Mouse (Mus musculus): ENCODE results near the gene Ccl4. TPM values are rescaled to one million over a fixed set of nuclear protein-coding genes. Genes with fewer than 3 reads are reported as not detected.

Gene Ccl4
- polyA plus RNA-seq, 1 experiment: 0.35 TPM

DNA sequence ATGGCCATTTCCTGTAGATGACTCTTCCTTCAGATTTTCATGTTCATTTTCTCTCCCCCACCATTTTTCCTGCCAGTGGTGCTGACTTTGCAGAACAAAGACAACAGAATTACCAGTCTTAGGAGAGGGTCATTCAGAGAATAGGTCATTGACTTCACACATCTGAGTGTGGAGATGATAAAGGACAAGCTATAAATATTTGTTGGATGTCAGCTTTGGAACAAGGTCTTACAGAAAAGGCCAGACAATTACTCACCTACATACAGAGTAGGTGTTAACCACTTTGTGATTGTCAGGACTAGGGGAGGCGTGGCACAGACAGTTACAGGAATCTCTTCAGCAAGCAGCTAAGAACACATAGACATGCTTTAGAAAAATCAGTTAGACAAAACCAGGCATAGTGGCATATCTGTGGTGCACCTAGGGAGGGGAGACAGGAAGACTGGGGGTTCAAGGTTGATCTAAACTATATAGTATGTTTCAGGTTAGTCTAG lies 25.6 kb upstream of the Ccl4 start:
- peaks cover 2% of the 10 kb centered on the region for H3K4me1 ChIP-seq (ENCODE audit: control insufficient read depth, insufficient read depth, low read length)
- H3K27ac ChIP-seq (ENCODE audit: insufficient read depth, low read length): no peak overlapping the region
- H3K4me3 ChIP-seq (ENCODE audit: insufficient read depth, low read length): no peak overlapping the region
- TF ChIP-seq POLR2A (IDR thresholded peaks at IDR 0.05; ENCODE audit: extremely low read depth, insufficient read depth, low read length) (no peak), CTCF (IDR thresholded peaks at IDR 0.05; ENCODE audit: extremely low read depth, insufficient read depth, low read length) (no peak)

DNA sequence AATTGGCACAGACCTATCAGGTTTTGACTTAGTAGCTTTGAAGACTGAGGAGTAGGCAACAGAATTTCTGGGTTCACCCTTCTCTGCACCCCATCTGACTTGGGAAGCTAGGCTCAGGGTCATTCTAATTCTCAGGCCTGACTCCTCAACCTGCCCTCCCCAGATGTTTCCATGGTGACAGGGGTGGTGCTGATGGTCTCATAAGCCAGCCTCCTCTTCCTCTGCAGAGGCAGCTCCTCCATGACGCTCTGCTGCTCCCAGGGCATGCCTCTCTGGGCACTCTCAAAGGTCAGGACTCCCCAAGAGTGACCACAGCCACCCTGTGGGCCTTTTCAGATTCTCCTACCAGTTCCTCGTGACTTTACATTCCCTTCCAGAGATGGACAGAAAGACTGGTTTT lies 23.4 kb upstream of the Ccl4 start:
- H3K4me1 ChIP-seq (ENCODE audit: control insufficient read depth, insufficient read depth, low read length): peaks cover 2% of the 10 kb centered on the region
- no peak for TF ChIP-seq POLR2A (IDR thresholded peaks at IDR 0.05; ENCODE audit: extremely low read depth, insufficient read depth, low read length)
- no peak for TF ChIP-seq CTCF (IDR thresholded peaks at IDR 0.05; ENCODE audit: extremely low read depth, insufficient read depth, low read length)
- H3K4me3 ChIP-seq (ENCODE audit: insufficient read depth, low read length): no peak overlapping the region
- H3K27ac ChIP-seq (ENCODE audit: insufficient read depth, low read length): no peak overlapping the region

DNA sequence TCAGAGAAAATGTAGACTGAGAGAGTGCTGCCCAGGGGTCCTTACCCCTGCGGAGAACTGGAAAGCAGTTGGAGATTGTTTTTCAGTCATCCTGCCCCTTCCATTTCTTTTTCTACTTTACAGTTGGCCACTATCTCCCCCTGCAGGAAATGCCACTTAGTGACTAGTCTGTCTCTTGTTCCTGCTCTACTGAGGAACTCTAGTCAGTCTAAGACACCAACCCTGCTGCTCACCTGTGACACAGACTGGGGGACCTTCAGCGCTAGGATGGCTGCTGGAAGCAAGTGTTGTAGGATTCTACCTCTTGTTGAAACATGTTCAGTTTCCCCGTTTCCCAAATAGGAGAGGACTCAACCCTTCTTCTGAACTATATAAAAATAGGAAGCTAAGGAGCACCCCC lies 22.9 kb upstream of the Ccl4 start:
- Histone ChIP-seq H3K4me3 (ENCODE audit: insufficient read depth, low read length) (no peak overlapping the region), H3K27ac (ENCODE audit: insufficient read depth, low read length) (no peak overlapping the region), H3K4me1 (ENCODE audit: control insufficient read depth, insufficient read depth, low read length) (no peaks in the 10 kb centered on the region)
- TF ChIP-seq POLR2A (IDR thresholded peaks at IDR 0.05; ENCODE audit: extremely low read depth, insufficient read depth, low read length) (no peak), CTCF (IDR thresholded peaks at IDR 0.05; ENCODE audit: extremely low read depth, insufficient read depth, low read length) (no peak)

DNA sequence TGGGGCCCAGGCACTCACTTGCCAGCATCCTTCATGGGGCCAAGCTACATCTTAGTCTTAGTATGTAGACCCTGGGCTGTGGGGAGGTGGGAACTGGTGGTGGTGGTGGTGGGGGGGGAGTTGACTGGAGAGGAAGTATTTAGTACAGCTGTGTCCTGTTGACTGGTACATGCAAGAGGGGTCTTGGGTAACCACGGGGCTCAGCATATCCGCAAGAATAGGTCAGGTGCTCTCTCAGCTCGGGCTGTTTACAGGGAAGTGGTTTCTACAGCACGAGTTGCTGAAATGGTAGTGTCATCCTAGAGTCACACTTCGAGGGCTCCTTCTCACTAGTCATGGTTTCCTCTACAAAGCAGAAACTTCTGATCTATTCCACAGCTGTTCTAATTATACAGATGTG lies 22.2 kb upstream of the Ccl4 start:
- Histone ChIP-seq H3K4me1 (ENCODE audit: control insufficient read depth, insufficient read depth, low read length) (no peaks in the 10 kb centered on the region), H3K4me3 (ENCODE audit: insufficient read depth, low read length) (no peak overlapping the region), H3K27ac (ENCODE audit: insufficient read depth, low read length) (no peak overlapping the region)
- TF ChIP-seq POLR2A (IDR thresholded peaks at IDR 0.05; ENCODE audit: extremely low read depth, insufficient read depth, low read length): no peak
- no peak for TF ChIP-seq CTCF (IDR thresholded peaks at IDR 0.05; ENCODE audit: extremely low read depth, insufficient read depth, low read length)

DNA sequence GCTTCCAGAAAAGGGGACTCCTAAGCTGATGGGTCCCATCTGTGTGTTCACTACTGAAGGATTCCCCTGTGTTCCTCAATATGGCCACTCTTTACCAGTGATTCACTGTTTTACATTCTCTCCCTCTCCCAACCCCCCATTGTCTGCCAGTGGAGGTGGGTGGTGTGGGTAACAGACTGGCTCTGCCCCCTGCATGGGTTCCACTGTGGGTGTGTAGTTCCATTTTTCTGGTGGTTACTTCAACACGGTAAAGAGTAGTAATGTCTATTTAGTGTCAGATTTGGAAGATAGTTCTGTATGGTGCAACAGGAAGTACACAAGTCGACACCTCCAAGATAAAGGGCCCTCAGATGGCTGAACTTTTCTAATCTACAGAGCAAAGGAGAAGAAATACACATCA lies 21.2 kb upstream of the Ccl4 start:
- TF ChIP-seq CTCF (IDR thresholded peaks at IDR 0.05; ENCODE audit: extremely low read depth, insufficient read depth, low read length) (no peak), POLR2A (IDR thresholded peaks at IDR 0.05; ENCODE audit: extremely low read depth, insufficient read depth, low read length) (no peak)
- no peak overlapping the region for H3K4me3 ChIP-seq (ENCODE audit: insufficient read depth, low read length)
- no peak overlapping the region for H3K27ac ChIP-seq (ENCODE audit: insufficient read depth, low read length)
- H3K4me1 ChIP-seq (ENCODE audit: control insufficient read depth, insufficient read depth, low read length): no peaks in the 10 kb centered on the region

DNA sequence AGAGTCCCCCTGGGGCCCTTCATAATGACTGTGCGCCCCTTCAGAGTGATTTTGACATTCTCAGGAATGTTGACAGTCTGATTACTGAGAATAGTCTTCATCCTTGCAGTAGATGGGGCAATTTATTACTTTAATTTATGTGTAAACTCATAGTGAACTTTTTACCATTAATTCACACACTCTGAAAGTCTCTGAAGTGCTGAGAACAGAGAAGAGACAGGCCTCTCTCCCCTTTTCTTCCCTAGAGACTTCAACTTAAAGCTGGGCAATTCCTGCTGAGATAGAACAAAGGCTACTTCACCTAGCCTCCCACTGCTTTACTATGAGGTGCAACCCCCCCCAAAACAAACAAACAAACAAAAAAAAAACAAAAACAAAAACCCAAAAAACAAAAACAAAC lies 16.9 kb upstream of the Ccl4 start, which contains the start of gene Rpl9-ps1:
Gene Rpl9-ps1 (minus strand): TSS at position 101 of the 400 bp plus-strand sequence.
- no peak for TF ChIP-seq CTCF (IDR thresholded peaks at IDR 0.05; ENCODE audit: extremely low read depth, insufficient read depth, low read length)
- TF ChIP-seq POLR2A (IDR thresholded peaks at IDR 0.05; ENCODE audit: extremely low read depth, insufficient read depth, low read length): no peak
- no peak within 1 kb of the TSS for H3K4me3 ChIP-seq (ENCODE audit: insufficient read depth, low read length)
- no peak within 1 kb of the TSS for H3K27ac ChIP-seq (ENCODE audit: insufficient read depth, low read length)
- no peaks in the 10 kb centered on the region for H3K4me1 ChIP-seq (ENCODE audit: control insufficient read depth, insufficient read depth, low read length)

DNA sequence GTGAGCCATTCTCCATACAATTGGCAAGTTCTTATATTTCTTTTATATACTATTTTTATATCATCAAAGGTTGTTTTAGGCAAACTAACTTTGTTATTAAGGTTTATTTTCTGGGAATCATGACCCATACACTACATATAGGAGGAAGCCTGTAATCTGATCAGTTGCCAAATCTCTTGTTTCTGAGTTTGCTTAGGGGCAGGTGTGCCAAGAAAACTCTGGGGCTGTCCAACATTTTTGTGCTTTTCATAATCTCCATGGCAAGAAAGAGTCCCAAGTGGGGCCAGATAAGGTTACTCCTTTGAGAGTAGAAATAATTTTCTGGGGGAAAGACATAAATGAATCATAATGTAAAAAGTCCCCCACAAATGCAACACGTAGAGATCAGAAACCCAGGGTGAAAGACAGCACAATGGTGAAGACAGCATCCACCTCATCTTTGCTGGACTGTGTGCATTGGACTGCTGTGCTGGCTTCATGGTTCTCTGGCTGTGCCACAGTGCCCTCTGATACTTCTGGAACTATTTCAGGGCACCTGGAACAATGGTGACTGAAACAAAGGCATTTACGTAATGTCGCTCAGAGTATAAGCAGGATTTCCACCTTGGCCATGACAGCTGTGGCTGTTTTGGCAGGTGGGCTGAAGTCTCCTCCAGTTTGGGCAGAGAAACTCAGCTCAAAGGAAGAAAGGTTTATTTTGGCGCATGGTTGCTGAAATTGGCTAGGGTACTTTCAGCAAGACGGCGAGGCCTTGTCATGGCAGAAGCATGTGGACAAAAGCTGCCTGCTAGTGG lies 15.8 kb upstream of the Ccl4 start:
- Histone ChIP-seq H3K4me3 (ENCODE audit: insufficient read depth, low read length) (no peak overlapping the region), H3K4me1 (ENCODE audit: control insufficient read depth, insufficient read depth, low read length) (no peaks in the 10 kb centered on the region), H3K27ac (ENCODE audit: insufficient read depth, low read length) (no peak overlapping the region)
- TF ChIP-seq POLR2A (IDR thresholded peaks at IDR 0.05; ENCODE audit: extremely low read depth, insufficient read depth, low read length): no peak
- TF ChIP-seq CTCF (IDR thresholded peaks at IDR 0.05; ENCODE audit: extremely low read depth, insufficient read depth, low read length): no peak

DNA sequence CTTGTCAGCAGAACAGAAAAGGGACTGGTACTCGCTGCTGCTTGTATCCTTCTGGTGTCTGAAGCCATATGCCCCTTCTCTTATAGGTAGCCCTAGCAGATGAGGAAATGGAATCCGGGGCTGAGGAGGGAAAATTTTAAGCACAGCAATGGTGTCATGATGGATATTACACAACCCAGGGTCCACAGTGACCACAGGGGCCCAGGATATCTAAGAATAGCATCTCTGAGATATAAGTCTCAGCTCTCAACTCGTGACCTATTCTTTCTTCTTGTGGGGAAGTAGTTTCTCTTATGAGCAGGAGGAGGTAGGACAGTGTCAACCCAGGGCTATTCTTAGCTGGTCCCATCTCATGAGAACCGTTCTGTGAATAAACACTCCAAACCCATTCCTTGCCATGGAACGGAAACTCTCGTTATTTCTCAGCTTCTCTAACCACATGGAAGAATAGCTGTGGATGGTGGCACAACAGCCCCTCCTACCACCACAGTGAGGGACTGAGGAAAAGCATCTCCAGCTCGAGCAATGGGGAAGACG lies 13.0 kb upstream of the Ccl4 start, which contains the start of gene Ccl3:
Gene Ccl3 (minus strand): TSS at position 51 of the 537 bp plus-strand sequence.
- H3K27ac ChIP-seq (ENCODE audit: insufficient read depth, low read length): peak within 1 kb of the TSS; percentile 77; the same call in 1 of the 2 replicates

DNA sequence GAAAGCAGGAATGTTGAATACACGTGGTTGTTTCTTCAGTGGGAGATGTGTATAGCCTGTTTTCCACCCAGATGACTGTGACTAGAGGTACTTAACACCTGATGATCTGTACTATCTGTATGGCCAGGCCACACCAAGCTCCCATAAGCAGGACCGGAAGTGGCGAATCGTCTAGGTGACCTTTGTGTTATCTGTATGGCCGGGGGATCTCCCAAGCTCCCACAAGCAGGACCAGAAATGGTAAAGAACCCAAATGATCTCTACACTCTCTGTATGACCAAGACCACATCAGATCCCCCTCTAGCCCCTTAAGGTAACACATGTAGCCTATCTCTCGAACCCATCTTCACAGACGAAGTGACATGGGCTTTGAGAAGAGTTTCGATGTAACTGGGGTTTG lies 7.8 kb upstream of the Ccl4 start:
- TF ChIP-seq POLR2A (IDR thresholded peaks at IDR 0.05; ENCODE audit: extremely low read depth, insufficient read depth, low read length) (no peak), CTCF (IDR thresholded peaks at IDR 0.05; ENCODE audit: extremely low read depth, insufficient read depth, low read length) (no peak)
- H3K4me3 ChIP-seq (ENCODE audit: insufficient read depth, low read length): no peak overlapping the region
- H3K4me1 ChIP-seq (ENCODE audit: control insufficient read depth, insufficient read depth, low read length): no peaks in the 10 kb centered on the region
- no peak overlapping the region for H3K27ac ChIP-seq (ENCODE audit: insufficient read depth, low read length)

More for the DNA sequence above, 13.0 kb upstream of the Ccl4 start, which contains the start of gene Ccl3:
- Histone ChIP-seq H3K4me3 (ENCODE audit: insufficient read depth, low read length) (no peak within 1 kb of the TSS), H3K4me1 (ENCODE audit: control insufficient read depth, insufficient read depth, low read length) (no peaks in the 10 kb centered on the region)
- no peak for TF ChIP-seq POLR2A (IDR thresholded peaks at IDR 0.05; ENCODE audit: extremely low read depth, insufficient read depth, low read length)
- no peak for TF ChIP-seq CTCF (IDR thresholded peaks at IDR 0.05; ENCODE audit: extremely low read depth, insufficient read depth, low read length)

DNA sequence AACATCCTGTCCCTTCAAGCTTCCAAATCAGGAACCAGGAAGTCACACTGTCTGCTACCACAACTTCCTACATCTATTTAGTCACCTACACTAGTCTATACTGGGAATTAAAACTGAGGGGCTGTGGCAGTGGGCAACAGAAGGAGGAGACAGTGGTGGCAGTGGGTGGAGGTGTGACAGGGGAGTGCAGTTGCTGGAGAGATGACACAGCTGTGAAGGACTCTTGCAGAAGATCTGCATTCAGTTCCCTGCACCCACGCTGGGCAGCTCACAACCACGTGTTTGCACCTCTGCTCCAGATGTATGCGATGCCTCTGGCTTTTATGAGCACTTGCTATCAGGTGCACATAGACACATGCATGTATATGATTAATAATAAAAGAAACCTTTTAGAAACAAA lies 4.9 kb upstream of the Ccl4 start:
- Histone ChIP-seq H3K4me1 (ENCODE audit: control insufficient read depth, insufficient read depth, low read length) (no peaks in the 10 kb centered on the region), H3K4me3 (ENCODE audit: insufficient read depth, low read length) (no peak overlapping the region), H3K27ac (ENCODE audit: insufficient read depth, low read length) (no peak overlapping the region)
- no peak for TF ChIP-seq CTCF (IDR thresholded peaks at IDR 0.05; ENCODE audit: extremely low read depth, insufficient read depth, low read length)
- TF ChIP-seq POLR2A (IDR thresholded peaks at IDR 0.05; ENCODE audit: extremely low read depth, insufficient read depth, low read length): no peak

Measured in cortical plate, adult 2 months (tissue).